Mouse (Mus musculus) liver, embryonic 14.5 days (tissue): Measurements from ENCODE around the gene Kcnc3. TPM values are rescaled to one million over a fixed set of nuclear protein-coding genes. Genes with fewer than 3 reads are reported as not detected.

ENCODE experiments used
- ATAC-seq: fragments of 200-750 bp; cut with Nextera tagmentation; 2 replicates; pipeline ENCODE4 v1.8.0; 2017; ENCODE audit warnings: moderate number of reproducible peaks, mild to moderate bottlenecking, moderate library complexity; ENCODE audit not compliant: insufficient read depth
- DNase-seq, 3 experiments: peaks; one replicate each; pipeline ENCODE4 v3.0.0-alpha.2; 2012 to 2013; ENCODE audit warnings: low read depth in 3 of 3, low spot score in 3 of 3
- H3K27ac ChIP-seq: fragments of 300-500 bp; sonication (generic); 2 replicates; pipeline ENCODE4 v1.5.1; 2014; ENCODE audit warnings: moderate library complexity, mild to moderate bottlenecking, control low read depth, inconsistent platforms
- H3K27me3 ChIP-seq: fragments of 300-500 bp; sonication (generic); 2 replicates; pipeline ENCODE4 v1.6.1; 2014; ENCODE audit warnings: mild to moderate bottlenecking, low read length, moderate library complexity; ENCODE audit not compliant: control insufficient read depth, insufficient read depth
- H3K36me3 ChIP-seq: fragments of 300-500 bp; sonication (generic); replicated peaks from 2 replicates; pipeline ENCODE4 v1.6.1; 2014; ENCODE audit warnings: low read depth; ENCODE audit not compliant: control insufficient read depth, insufficient read depth
- H3K4me1 ChIP-seq, 2 experiments: fragments of 200-500 bp in 1 of 2; fragments of 300-500 bp in 1 of 2; sonication (generic) in 1 of 2; replicated peaks; 2 replicates each; pipeline ENCODE4 v1.6.1; 2012 to 2014; ENCODE audit warnings: antibody characterized with exemption in 1 of 2, inconsistent platforms in 1 of 2, low read length in 1 of 2; ENCODE audit not compliant: control insufficient read depth in 2 of 2, insufficient read depth in 2 of 2
- H3K4me2 ChIP-seq: fragments of 300-500 bp; sonication (generic); 2 replicates; pipeline ENCODE4 v1.6.1; 2014; ENCODE audit warnings: low read depth, mild to moderate bottlenecking, control low read depth, moderate library complexity
- H3K4me3 ChIP-seq, 2 experiments: fragments of 200-500 bp in 1 of 2; fragments of 300-500 bp in 1 of 2; sonication (generic) in 1 of 2; 2 replicates each; pipeline ENCODE4 v1.5.1; 2012 to 2014; ENCODE audit warnings: low read depth in 2 of 2, low read length in 2 of 2, mild to moderate bottlenecking in 2 of 2, control low read depth in 1 of 2, inconsistent platforms in 1 of 2, moderate library complexity in 1 of 2; ENCODE audit not compliant: insufficient read depth in 1 of 2
- H3K9ac ChIP-seq: fragments of 300-500 bp; sonication (generic); replicated peaks from 2 replicates; pipeline ENCODE4 v1.6.1; 2014; ENCODE audit warnings: mild to moderate bottlenecking, control low read depth, moderate library complexity
- H3K9me3 ChIP-seq: fragments of 300-500 bp; sonication (generic); 2 replicates; pipeline ENCODE4 v1.6.1; 2016; ENCODE audit warnings: low read length, mixed read lengths; ENCODE audit not compliant: control insufficient read depth
- CTCF ChIP-seq: IDR thresholded peaks from 2 replicates; pipeline ENCODE4 v1.5.1; 2016; ENCODE audit warnings: antibody characterized with exemption, low read depth, control low read depth
- EP300 ChIP-seq: IDR thresholded peaks from 2 replicates; pipeline ENCODE4 v1.6.1; 2016; ENCODE audit warnings: antibody characterized with exemption, low read depth
- WGBS: fragments of 180-500 bp; shearing (Covaris S2); extraction: QIAGEN DNeasy Blood & Tissue Kit; methylation state at CpG from one replicate; pipeline ENCODE4 v1.1.7; 2014; ENCODE audit not compliant: insufficient replicate concordance; 5-methylcytosine and 5-hydroxymethylcytosine counted together
- polyA plus RNA-seq, 2 experiments: library from polyadenylated mRNA; depleted of rRNA in 1 of 2; stranded (reverse) in 1 of 2; unstranded in 1 of 2; fragments of >200 nt; fragmentation: Nextera tagmentation in 1 of 2; extraction: Ambion mirVana in 1 of 2; gene quantifications; 2 replicates each; pipeline versions ENCODE4 v1.2.1 to v1.2.3; 2012 to 2014

Gene Kcnc3
- polyA plus RNA-seq, 2 experiments: 0.16 TPM; not detected in 1

DNA sequence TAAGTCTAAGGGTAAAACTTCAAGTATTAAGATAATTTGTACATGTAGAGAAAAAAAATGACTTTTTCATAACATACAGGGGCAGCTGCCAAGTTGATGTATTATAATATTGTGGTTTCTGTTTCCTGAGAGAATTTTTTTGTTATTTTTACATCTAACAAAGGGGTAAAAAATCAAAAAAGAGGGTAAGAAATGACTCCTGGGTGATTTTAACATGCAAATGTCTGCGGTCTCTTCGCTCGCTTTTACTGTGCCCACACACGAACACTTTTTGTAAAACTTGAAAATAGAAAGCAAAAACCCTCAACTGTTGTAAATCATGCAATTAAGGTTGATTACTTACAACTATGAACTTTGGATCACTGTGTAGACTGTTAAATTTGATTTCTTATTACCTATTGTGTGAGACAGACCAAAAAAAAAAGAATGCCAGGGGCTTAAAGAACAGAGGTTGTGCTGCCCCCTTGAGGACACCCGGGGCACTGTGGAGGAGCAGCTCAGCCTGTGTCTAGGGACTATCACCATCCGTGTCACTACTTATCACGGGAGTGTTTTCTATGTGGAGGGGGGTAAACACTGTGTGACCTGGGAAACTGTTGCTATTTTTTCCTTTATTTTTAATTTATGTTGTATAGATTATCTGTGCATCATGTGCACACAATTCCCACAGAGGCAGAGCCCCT, 56.7 kb downstream of the Kcnc3 start:
- no peak for DNase-seq
- no peaks in the 10 kb centered on the region; the same call in 1 of the 2 replicates for H3K27me3 ChIP-seq

DNA sequence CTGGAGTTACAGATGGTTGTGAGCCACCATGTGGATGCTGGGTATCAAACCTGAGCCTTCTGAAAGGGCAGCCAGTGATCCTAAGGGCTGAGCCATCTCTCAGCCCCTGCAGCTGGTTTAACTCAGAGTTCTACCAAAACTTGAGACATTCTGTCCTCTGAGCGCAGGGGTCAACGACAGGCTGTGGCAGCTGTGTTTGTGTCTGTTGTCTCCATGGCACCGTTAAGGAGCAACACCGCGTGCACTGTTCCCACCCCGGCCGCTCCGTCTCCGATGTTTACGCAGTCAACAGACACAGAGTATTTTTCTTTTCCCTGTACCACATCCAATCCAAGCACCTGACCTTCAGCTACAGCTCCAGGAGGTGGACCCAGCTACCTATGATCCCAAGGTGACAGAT, 57.3 kb downstream of the Kcnc3 start:
- Histone ChIP-seq H3K4me2 (no peak overlapping the region), H3K9ac (no peak overlapping the region), H3K27me3 (no peaks in the 10 kb centered on the region; the same call in 1 of the 2 replicates), H3K9me3 (no peaks in the 10 kb centered on the region), H3K27ac (no peak overlapping the region), H3K36me3 (no peaks in the 10 kb centered on the region), H3K4me3 (no peak overlapping the region), H3K4me1 (no peaks in the 10 kb centered on the region)
- ATAC-seq (no peak), DNase-seq (no peak)
- 66% methylated on average over 10 of the region's 10 CpGs for WGBS
- TF ChIP-seq EP300 (no peak), CTCF (no peak)

More for the DNA sequence above, 56.7 kb downstream of the Kcnc3 start:
- H3K4me3 ChIP-seq: no peak overlapping the region
- no peaks in the 10 kb centered on the region for H3K36me3 ChIP-seq
- no peak for ATAC-seq
- H3K4me2 ChIP-seq: no peak overlapping the region
- no peaks in the 10 kb centered on the region for H3K9me3 ChIP-seq
- WGBS: 49% methylated on average over 7 of the region's 7 CpGs
- no peak overlapping the region for H3K9ac ChIP-seq
- H3K27ac ChIP-seq: no peak overlapping the region
- peak; percentile 75 for TF ChIP-seq CTCF
- TF ChIP-seq EP300: no peak
- H3K4me1 ChIP-seq: no peaks in the 10 kb centered on the region

- DNase-seq (no peak), ATAC-seq (no peak)
- Histone ChIP-seq H3K27ac (no peak overlapping the region), H3K4me3 (no peak overlapping the region), H3K9me3 (no peaks in the 10 kb centered on the region), H3K36me3 (no peaks in the 10 kb centered on the region), H3K9ac (no peak overlapping the region), H3K4me1 (no peaks in the 10 kb centered on the region), H3K4me2 (no peak overlapping the region), H3K27me3 (no peaks in the 10 kb centered on the region; the same call in 1 of the 2 replicates)
- TF ChIP-seq CTCF (no peak), EP300 (no peak)
- WGBS: 56% methylated on average over 8 of the region's 8 CpGs
Observed at GRCm38 (mm10) chr7:44649094-44649610, 58.7 kb downstream of the Kcnc3 start.

DNA sequence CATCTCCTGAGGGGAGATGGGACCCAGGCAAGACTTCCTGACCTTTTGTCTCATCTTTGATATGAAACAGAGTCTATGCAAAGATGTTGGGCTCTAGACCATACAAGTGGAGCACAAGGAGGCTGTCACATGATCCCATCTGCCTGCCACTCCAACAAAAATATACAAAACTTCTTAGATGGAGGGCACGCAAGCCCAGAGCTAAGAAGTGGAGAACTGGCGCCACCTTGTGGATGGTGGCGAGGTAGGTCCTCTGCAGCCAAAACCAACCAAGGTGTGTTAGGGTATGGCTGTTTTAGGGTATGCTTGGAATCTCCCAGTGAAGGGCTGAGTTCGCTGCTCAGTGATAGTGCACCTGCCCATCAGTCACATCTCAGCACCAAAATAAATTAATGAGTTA, 59.5 kb downstream of the Kcnc3 start:
- no peaks in the 10 kb centered on the region; the same call in 1 of the 2 replicates for H3K27me3 ChIP-seq
- ATAC-seq: no peak
- no peak overlapping the region for H3K9ac ChIP-seq
- TF ChIP-seq EP300 (no peak), CTCF (peak; percentile 82)
- no peak for DNase-seq
- H3K9me3 ChIP-seq: no peaks in the 10 kb centered on the region
- no peaks in the 10 kb centered on the region for H3K4me1 ChIP-seq
- H3K4me3 ChIP-seq: no peak overlapping the region
- H3K36me3 ChIP-seq: no peaks in the 10 kb centered on the region
- H3K27ac ChIP-seq: no peak overlapping the region
- WGBS: 9% methylated on average over 4 of the region's 4 CpGs
- H3K4me2 ChIP-seq: no peak overlapping the region

DNA sequence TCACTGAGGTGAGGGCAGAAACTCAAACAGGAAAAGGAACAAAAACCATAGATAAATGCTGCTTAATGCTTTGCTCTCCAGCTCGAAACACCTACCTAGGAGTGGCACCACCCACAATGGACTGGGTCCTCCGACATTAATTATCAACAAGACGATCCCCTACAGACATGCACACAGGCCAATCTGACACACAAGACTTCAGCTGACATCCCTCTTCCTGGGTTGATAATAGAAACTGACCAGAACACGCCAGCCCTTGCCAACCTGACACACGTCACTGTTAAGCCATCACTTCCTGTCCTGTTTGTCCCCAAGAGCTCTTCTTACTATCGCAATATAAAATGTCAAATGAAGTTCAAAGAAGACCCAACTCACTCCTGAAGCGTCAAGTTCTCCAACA, 61.0 kb downstream of the Kcnc3 start:
- DNase-seq (no peak), ATAC-seq (no peak)
- TF ChIP-seq EP300: no peak
- no peak for TF ChIP-seq CTCF
- no peaks in the 10 kb centered on the region for H3K36me3 ChIP-seq
- WGBS: 38% methylated on average over 7 of the region's 7 CpGs
- no peaks in the 10 kb centered on the region; the same call in 1 of the 2 replicates for H3K27me3 ChIP-seq
- no peaks in the 10 kb centered on the region for H3K4me1 ChIP-seq
- H3K4me2 ChIP-seq: no peak overlapping the region
- H3K9me3 ChIP-seq: no peaks in the 10 kb centered on the region
- no peak overlapping the region for H3K4me3 ChIP-seq
- no peak overlapping the region for H3K27ac ChIP-seq
- no peak overlapping the region for H3K9ac ChIP-seq
